Mouse (Mus musculus) MEL-GATA-1-ER (cell line): ENCODE results near the gene Znrd1as.
"Not testable (repeated sequence)": the region's sequence is repeated elsewhere in the genome, so short reads cannot be mapped to it uniquely, and the experiment has no call there.

Source experiments
- DNase-seq: peaks from one replicate; pipeline ENCODE4 v3.0.0-alpha.2; 2012; ENCODE audit warnings: low read depth; ENCODE audit errors: extremely low read depth

Znrd1as gene

GRCm38 (mm10) chr17:36949265-36949664, 9.1 kb upstream of the Znrd1as start:
- no peak for DNase-seq

DNA sequence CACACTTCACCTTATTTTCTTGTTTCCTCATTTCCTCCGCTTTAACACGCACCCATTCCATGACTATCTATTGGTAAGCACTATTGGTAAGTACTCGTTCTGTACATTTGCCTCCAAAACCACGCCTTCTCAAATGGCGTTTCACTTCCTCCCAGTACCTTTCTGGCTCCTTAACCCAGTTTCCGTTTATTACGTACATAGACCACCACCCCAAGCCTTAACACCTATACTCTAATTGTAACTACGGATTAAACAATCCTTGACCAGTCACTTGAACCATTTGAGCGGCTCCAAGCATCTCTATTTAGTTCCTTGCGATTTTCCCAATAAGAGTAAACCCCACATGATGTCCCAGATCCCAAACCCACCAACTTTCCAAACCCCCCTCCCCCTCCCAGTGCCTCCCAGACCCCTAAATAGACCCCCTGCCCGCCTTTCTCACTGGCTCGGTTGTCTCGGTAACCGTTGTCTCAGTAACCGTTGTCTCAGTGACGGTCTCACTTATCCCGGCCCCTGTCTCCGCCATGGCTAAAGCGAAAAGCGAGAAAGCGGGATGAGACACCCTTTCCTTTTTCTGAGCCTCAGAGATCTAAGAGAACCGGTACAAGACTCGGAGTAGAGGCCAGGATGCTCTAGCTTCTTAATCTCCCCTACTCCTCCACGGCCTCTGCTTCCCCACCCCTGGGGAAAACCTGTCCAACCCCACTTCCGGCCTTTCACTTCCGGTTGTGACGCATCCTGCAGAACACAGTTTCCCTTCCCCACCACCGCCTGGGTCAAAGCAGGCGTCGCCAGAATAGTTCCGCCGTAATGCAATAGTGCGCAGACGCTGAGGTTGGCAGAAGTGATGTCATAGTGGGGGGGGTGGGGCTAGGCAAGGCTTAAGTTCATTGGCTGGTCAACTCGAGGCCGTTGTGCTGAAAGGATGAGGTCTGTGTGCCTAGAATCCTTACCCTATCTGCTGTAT, 7.1 kb upstream of the Znrd1as start, which contains the start of gene Ppp1r11:
Ppp1r11 (minus strand) TSS at position 761 of the 967 bp plus-strand sequence.
- peak; percentile 96 for DNase-seq

DNA sequence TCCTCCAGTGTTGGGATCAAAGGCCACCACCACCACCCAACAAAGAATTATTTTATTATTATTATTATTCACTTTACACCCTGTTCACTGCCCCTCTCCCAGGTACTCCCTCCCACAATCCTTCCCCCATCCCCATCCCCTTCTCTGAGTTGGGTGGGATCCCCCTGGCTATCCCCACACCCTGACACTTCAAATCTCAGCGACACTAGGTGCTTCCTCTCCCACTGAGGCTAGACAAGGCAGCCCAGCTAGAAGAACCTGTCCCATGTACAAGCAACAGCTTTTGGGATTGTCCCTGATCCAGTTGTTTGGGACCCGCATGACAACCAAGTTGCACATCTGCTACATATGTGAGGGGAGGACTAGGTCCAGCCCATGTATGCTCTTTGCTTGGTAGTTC, 5.8 kb upstream of the Znrd1as start:
- no peak for DNase-seq

GRCm38 (mm10) chr17:36953062-36953461, 5.3 kb upstream of the Znrd1as start:
- DNase-seq: no peak

DNA sequence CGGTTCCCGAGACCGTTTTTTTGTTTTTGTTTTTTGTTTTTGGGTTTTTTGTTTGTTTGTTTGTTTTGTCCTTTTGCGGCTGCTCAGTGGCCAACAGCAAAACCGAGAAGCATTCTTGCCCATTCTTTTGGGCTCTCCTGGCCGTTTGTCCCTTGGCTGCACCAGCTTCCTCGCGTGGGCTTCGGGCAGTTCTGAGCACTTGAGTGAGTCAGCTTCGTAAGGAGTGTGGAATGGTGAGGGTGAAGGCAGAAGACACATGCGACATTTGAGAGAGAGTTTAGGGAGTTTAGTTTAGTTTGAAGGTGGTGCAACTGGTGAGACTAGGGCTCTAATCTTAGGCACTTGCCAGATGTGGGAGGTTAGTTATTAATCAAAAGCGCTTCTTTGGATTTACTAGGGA, 492 bp downstream of the Znrd1as start:
- DNase-seq: no peak

GRCm38 (mm10) chr17:36961125-36961524, 2.7 kb downstream of the Znrd1as start:
- no peak for DNase-seq

- DNase-seq: no peak
These were observed 8.5 kb downstream of the Znrd1as start for GRCm38 (mm10) chr17:36966875-36967274.

DNA sequence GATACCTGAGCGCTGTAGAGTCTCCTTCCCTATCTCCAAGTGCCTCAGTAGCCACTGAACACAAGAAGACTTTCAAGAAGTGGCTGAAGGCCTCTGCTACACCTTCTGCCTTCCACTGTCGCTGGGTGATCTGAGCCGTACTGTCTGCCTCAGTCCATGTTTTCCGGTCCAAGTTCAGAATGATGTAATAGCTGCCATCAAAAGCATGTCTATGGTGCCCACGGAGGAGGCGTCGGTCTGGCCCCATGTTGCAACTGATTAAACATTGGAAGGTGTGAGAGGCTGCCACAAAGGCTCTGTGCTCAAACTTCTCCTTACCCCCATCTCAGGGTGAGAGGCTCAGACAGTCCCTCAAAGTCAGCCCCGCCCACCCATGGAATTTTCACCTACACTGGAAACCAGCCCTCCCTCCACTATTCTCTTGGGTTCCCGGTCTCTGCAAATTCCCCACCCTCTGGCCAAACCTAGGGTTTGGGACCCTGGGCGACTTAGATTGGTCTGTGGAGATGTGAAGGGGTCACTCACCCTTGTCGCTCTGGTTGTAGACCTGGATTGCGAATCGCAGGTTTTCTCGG, 12.0 kb downstream of the Znrd1as start:
- DNase-seq: no peak

- no peak for DNase-seq
These were observed 12.9 kb downstream of the Znrd1as start for GRCm38 (mm10) chr17:36971172-36971850.

DNA sequence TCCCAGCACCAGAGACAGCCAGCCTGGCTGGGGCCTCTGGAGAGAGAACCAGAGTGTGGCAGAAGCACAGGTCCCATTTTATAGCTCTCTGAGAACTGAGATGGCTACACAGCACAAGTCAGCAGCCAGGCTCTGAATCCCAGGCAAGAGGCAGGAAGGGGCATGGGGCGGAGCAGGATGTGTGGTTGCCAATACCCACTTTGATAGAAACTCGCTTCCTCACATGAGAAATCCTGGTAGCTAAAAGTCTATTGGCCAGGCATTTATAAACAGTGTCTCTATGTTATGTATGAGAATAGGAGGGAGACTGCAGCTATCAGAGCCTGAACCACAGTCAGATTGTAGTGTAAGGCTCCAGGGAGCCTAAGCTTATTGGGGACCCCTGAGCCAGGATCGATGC, 14.4 kb downstream of the Znrd1as start:
- no peak for DNase-seq

DNA sequence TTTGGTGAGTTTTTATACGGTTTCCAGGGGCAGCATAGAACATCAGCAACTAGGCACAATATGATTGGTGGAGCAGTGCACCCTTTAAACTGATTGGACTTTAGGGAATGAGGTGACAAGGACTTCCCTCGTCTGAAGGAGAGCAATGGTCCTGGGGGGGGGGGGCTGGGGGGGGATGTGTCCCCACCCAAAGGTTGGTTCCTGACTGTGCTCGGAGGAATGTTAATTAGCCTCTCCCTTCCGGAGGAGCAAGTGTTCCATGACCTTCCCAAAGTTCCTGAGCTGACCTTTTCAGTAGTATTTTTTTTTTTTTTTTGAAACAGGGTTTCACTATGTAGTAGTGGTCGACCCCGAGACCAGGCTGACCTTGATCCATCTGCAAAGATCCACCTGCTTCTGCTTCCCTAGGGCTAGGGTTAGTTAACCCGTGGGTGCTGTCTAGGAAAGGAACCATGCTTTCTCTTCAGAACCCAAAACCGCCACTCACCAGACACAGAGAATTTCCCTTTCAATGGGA, 14.9 kb downstream of the Znrd1as start:
- DNase-seq: no peak

GRCm38 (mm10) chr17:36981221-36981813, 22.9 kb downstream of the Znrd1as start, which contains the start of gene 2410137M14Rik:
TSS of gene 2410137M14Rik (minus strand) at chr17:36981237.
- DNase-seq: no peak

DNA sequence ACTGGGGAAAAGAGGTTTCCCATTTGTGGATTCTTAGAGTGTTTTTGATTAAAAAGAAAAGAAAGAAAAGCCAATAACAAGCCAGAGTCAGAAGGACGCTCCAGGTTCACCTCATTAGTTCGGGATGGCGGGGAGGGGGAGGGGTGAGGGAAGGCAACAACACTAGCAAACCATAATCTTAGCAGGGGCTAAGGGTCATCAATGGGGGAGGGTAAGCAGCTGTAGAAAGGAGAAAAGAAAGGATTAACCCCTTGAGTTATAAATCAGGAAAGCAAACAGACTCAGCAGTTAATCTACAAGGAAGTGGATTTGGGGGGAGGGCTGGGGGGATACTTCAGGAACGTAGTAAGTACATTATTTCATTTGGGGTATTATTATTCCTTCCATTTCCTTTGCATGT, 23.5 kb downstream of the Znrd1as start:
- no peak for DNase-seq

DNA sequence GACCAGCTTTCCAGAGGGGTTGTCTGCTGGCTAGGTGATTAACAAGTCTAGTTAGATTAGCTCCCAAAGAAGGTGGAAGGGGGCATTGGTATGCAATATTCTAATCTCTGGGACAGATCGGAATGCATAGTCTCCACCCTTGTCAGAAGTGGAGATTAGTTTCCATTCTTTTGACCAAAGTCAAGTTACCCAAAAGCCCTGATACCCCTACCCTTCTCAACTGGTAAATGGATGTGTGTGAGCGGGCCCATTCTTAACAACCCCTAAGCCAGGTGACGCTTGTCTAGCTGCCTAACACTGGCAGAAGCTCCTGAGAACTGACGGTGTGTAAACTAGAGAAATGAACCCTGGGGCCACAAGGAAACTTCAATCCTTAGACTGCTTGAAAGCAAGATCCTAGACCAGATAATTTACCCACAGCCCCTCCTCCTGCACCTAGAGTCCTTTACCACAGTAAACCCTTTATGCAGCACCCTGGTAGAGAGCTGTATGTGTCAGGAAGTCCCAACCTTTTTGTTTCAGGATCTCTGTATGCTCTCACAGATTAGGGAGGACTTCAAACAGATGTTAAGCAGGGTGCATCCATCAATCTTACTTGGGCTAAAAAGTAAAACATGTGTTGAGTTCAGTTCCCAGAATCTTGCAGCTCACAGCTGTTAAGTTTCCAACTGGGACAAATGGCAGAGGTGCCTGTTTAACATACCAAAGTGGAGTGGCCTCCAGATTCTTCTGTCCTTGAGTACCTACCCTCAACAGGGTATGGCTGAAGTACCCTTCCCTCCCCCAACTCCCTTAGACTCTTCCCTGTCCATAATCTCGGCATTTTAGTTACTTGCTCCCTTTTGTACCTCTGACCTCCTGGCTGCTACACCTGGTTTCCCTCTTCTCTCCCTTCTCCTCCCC, 24.1 kb downstream of the Znrd1as start:
- no peak for DNase-seq

- DNase-seq: no peak
These were observed 30.1 kb downstream of the Znrd1as start for GRCm38 (mm10) chr17:36988475-36988874.

DNA sequence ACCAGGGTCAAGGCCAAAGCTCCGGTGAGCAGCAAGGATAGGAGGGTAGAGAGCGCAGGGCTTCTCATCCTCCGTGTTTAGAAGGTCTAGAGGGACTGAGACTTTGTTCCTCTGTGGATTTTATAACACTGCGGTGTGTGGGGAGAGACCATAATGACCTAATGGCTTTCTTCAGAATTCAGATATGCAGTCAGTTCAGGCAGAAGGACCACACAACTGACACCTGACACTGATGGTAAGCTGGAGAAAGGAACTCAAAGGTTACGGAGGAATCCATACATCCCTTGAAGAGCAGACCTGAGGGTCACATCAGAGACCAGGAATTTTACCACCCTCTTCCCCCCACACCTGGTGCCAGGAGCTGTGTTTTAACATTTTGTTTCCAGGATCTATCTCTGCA, 31.0 kb downstream of the Znrd1as start, which contains the start of gene H2-M5:
H2-M5 (minus strand) TSS at position 101 of the 400 bp plus-strand sequence.
- no peak for DNase-seq

DNA sequence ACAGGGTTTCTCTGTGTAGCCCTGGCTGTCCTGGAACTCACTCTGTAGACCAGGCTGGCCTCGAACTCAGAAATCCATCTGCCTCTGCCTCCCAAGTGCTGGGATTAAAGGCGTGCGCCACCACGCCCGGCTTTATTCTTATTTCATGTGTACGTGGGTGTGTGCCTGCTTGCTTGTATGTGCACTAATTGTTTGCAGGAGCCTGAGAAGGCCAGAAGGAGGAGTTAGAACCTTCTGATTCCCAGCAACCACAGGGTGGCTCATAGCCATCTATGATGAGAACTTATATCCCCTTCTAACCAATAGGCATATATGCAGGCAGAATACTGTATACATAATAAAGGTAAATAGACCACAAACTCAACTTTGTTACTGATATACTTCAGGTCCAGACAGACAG, 32.2 kb downstream of the Znrd1as start:
- DNase-seq: not testable (repeated sequence)

- peak; percentile 63 for DNase-seq
These were observed 34.1 kb downstream of the Znrd1as start for GRCm38 (mm10) chr17:36992336-36993104.

- DNase-seq: no peak
These were observed 35.5 kb downstream of the Znrd1as start for GRCm38 (mm10) chr17:36993770-36994325.
